Comparison of ENCODE assay signal across 22 mouse cellular contexts in the genomic region with DNA sequence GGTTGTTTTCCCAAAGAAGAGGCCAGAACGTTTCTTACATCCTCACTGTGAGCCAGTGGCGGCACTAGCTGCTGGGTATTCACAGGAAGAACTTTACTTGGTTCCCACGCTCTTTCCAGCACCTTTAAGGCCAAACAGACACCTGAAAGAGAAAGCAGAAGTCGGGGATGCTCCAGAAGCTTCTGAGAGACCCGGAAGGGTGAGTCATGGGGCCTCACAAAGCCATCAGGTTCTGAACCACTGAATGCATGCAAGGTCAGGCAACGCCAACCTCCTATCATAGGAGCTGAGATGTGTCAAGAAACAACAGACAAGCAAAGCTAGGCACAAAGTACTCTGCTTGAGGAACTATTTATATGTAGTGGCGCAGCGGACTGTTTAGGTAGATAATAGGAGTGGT. TPM values are rescaled to one million over a fixed set of nuclear protein-coding genes. Genes with fewer than 3 reads are reported as not detected.
A peak's percentile ranks its signal among the peaks of the same experiment; 100 is the strongest.
DNase-seq lines count a peak whose midpoint lies in the region; ATAC-seq and TF ChIP-seq lines count a peak whose summit lies in the region.
"Had no signal": no experiment of that assay in that cellular context is flagged by ENCODE, and none has a peak within 500 bp of the region (broad histone marks: within the 10 kb centered on the region; RNA-seq: fewer than 3 reads in every experiment).

No protein-coding gene starts in this region.

- H3K4me2 ChIP-seq in kidney, embryonic 14.5 days (replicated peaks; ENCODE audit: low read depth, low read length) = no peak overlapping the region
- H3K4me2 ChIP-seq: embryonic facial prominence, embryonic 13.5 days; forebrain, embryonic 12.5 days; heart, embryonic 11.5 days; heart, embryonic 15.5 days; hindbrain, embryonic 14.5 days had no signal

- no peak for TF ChIP-seq CTCF in spleen, adult 2 months (IDR thresholded peaks at IDR 0.05; ENCODE audit: extremely low read depth, insufficient read depth, insufficient read length, insufficient replicate concordance)
- TF ChIP-seq CTCF in MEL (IDR thresholded peaks at IDR 0.05 in 2 of 3, conservative IDR thresholded peaks at IDR 0.05 in 1 of 3; ENCODE audit: control insufficient read depth in 1 of 3, insufficient read depth in 1 of 3, low read depth in 2 of 3, low read length in 3 of 3, poor library complexity in 1 of 3, severe bottlenecking in 1 of 3) = no peak

- WGBS in heart, embryonic 10.5 days = 80% methylated on average over 8 of the region's 8 CpGs
- WGBS in spleen, adult 2 months = 64% methylated on average over 8 of the region's 8 CpGs
- 82% methylated on average over 8 of the region's 8 CpGs for WGBS in kidney, embryonic 14.5 days

- no peak for ATAC-seq in kidney, embryonic 14.5 days (ENCODE audit: low FRiP score, low TSS enrichment)
- ATAC-seq: forebrain, embryonic 16.5 days had no signal

- peaks cover under 1% of the 10 kb centered on the region; the same call in 1 of the 2 replicates for H3K79me2 ChIP-seq in MEL (ENCODE audit: control insufficient read depth, insufficient read depth, low read length, poor library complexity)

- no peaks in the 10 kb centered on the region for H3K36me3 ChIP-seq in heart, embryonic 10.5 days
- no peaks in the 10 kb centered on the region for H3K36me3 ChIP-seq in spleen, adult 2 months (ENCODE audit: control insufficient read depth, insufficient read depth, low read length)
- peaks cover 0 to 29% of the 10 kb centered on the region in 2 experiments; a peak in 2 of 4 replicates for H3K36me3 ChIP-seq in MEL (ENCODE audit: control insufficient read depth in 1 of 2, insufficient read depth in 2 of 2, low read length in 2 of 2)
- no peaks in the 10 kb centered on the region for H3K36me3 ChIP-seq in splenic B cell, adult 2 months (ENCODE audit: control insufficient read depth, insufficient read depth, low read length, poor library complexity, severe bottlenecking)
- H3K36me3 ChIP-seq in kidney, embryonic 14.5 days (ENCODE audit: control insufficient read depth, insufficient read depth, low read length) = no peaks in the 10 kb centered on the region
- H3K36me3 ChIP-seq: embryonic facial prominence, embryonic 13.5 days; forebrain, embryonic 12.5 days; heart, embryonic 15.5 days; hindbrain, embryonic 10.5 days had no signal

- DNase-seq in heart, embryonic 10.5 days (ENCODE audit: low spot score) = peak; percentile 67
- DNase-seq in heart, postnatal 25 days (ENCODE audit: low spot score) = no peak
- DNase-seq in spleen, adult 2 months (ENCODE audit: low read depth in 1 of 2, low spot score in 2 of 2) = peak; percentile 18 to 49
- DNase-seq in spleen, postnatal 10 days (ENCODE audit: low spot score in 2 of 2) = no peak
- DNase-seq in MEL (ENCODE audit: low read depth, low spot score) = peak; percentile 70
- peak; percentile 75 for DNase-seq in splenic B cell, adult 2 months (ENCODE audit: low read depth, low spot score)
- DNase-seq in testis, postnatal 10 days (ENCODE audit: low spot score) = no peak
- DNase-seq: adrenal gland, adult 8-10 months; adrenal gland, postnatal 36 days; cerebellum, adult 8-10 months; cerebellum, postnatal 14 days; gastrocnemius, postnatal 10 days; heart, adult 18-20 months; heart, postnatal 14 days had no signal

- no peak for TF ChIP-seq EP300 in MEL (IDR thresholded peaks at IDR 0.05; ENCODE audit: low read depth in 1 of 2, low read length in 2 of 2)

- no peaks in the 10 kb centered on the region for H3K9me3 ChIP-seq in heart, embryonic 10.5 days
- H3K9me3 ChIP-seq in MEL (replicated peaks; ENCODE audit: insufficient read depth, low read length) = no peaks in the 10 kb centered on the region
- no peaks in the 10 kb centered on the region for H3K9me3 ChIP-seq in kidney, embryonic 14.5 days (ENCODE audit: control insufficient read depth, low read length)
- H3K9me3 ChIP-seq: embryonic facial prominence, embryonic 13.5 days; forebrain, embryonic 12.5 days; heart, embryonic 15.5 days; hindbrain, embryonic 10.5 days had no signal

- H3K27ac ChIP-seq in heart, embryonic 10.5 days = no peak overlapping the region
- 0 out of 2 replicates have a peak overlapping the region, but pooled peaks have one; percentile 13 for H3K27ac ChIP-seq in spleen, adult 2 months (ENCODE audit: insufficient read depth, low read length)
- H3K27ac ChIP-seq in MEL (ENCODE audit: control insufficient read depth, low read depth, low read length) = no peak overlapping the region
- no peak overlapping the region for H3K27ac ChIP-seq in kidney, embryonic 14.5 days (ENCODE audit: low read depth, low read length)
- H3K27ac ChIP-seq: embryonic facial prominence, embryonic 13.5 days; forebrain, embryonic 12.5 days; heart, embryonic 15.5 days; hindbrain, embryonic 10.5 days; hindbrain, embryonic 14.5 days had no signal

- no peaks in the 10 kb centered on the region for H3K27me3 ChIP-seq in heart, embryonic 10.5 days (ENCODE audit: insufficient read depth, poor library complexity, severe bottlenecking)
- no peaks in the 10 kb centered on the region for H3K27me3 ChIP-seq in spleen, adult 2 months (ENCODE audit: control insufficient read depth, insufficient read depth, low read length)
- no peaks in the 10 kb centered on the region for H3K27me3 ChIP-seq in MEL (ENCODE audit: control insufficient read depth in 1 of 2, insufficient read depth in 2 of 2, low read length in 2 of 2)
- no peaks in the 10 kb centered on the region for H3K27me3 ChIP-seq in splenic B cell, adult 2 months (ENCODE audit: control insufficient read depth, insufficient read depth, low read length, poor library complexity, severe bottlenecking)
- no peaks in the 10 kb centered on the region for H3K27me3 ChIP-seq in kidney, embryonic 14.5 days (ENCODE audit: control insufficient read depth, insufficient read depth, low read length)
- H3K27me3 ChIP-seq: forebrain, embryonic 12.5 days; heart, embryonic 15.5 days had no signal

- H3K9ac ChIP-seq in MEL (ENCODE audit: control insufficient read depth, low read depth, low read length, poor library complexity, severe bottlenecking) = no peak overlapping the region
- H3K9ac ChIP-seq in kidney, embryonic 14.5 days (ENCODE audit: low read depth, low read length) = no peak overlapping the region
- H3K9ac ChIP-seq: embryonic facial prominence, embryonic 13.5 days; forebrain, embryonic 12.5 days; heart, embryonic 15.5 days; hindbrain, embryonic 14.5 days had no signal

- intact Hi-C loops in heart, postnatal 25 days (cut with DNase I) = no loop called here

- H3K4me3 ChIP-seq in heart, embryonic 10.5 days = no peak overlapping the region
- no peak overlapping the region for H3K4me3 ChIP-seq in spleen, adult 2 months (ENCODE audit: extremely low read depth, insufficient read depth, insufficient read length)
- H3K4me3 ChIP-seq in MEL (ENCODE audit: control insufficient read depth in 1 of 2, insufficient read depth in 1 of 2, low read depth in 2 of 2, low read length in 2 of 2) = no peak overlapping the region
- no peak overlapping the region for H3K4me3 ChIP-seq in kidney, embryonic 14.5 days (ENCODE audit: low read length)
- H3K4me3 ChIP-seq: embryonic facial prominence, embryonic 13.5 days; forebrain, embryonic 12.5 days; heart, embryonic 15.5 days; hindbrain, embryonic 10.5 days had no signal

- no peak for TF ChIP-seq RAD21 in MEL (IDR thresholded peaks at IDR 0.05; ENCODE audit: low read depth, low read length)

- no peak for TF ChIP-seq POLR2A in spleen, adult 2 months (IDR thresholded peaks at IDR 0.05; ENCODE audit: low read depth, low read length)
- TF ChIP-seq POLR2A in MEL (IDR thresholded peaks at IDR 0.05; ENCODE audit: control insufficient read depth in 1 of 2, insufficient read depth in 1 of 2, low read depth in 1 of 2, low read length in 2 of 2, poor library complexity in 1 of 2) = no peak

- H3K4me1 ChIP-seq in heart, embryonic 10.5 days = peaks cover 9% of the 10 kb centered on the region
- 0 out of 2 replicates have a peak, but pooled peaks cover 3% of the 10 kb centered on the region for H3K4me1 ChIP-seq in spleen, adult 2 months (ENCODE audit: control insufficient read depth, insufficient read depth, insufficient read length)
- H3K4me1 ChIP-seq in MEL (ENCODE audit: control insufficient read depth in 1 of 2, insufficient read depth in 2 of 2, low read length in 2 of 2) = peaks cover 9 to 31% of the 10 kb centered on the region in 2 experiments
- no peaks in the 10 kb centered on the region for H3K4me1 ChIP-seq in kidney, embryonic 14.5 days (ENCODE audit: control insufficient read depth, insufficient read depth, low read length)

TF ChIP-seq in MEL, 35 proteins besides CTCF, POLR2A, EP300 and RAD21 (continues in another document):
- TF ChIP-seq ETS1 (IDR thresholded peaks at IDR 0.05; ENCODE audit: low read depth, low read length) (no peak), MAX (IDR thresholded peaks at IDR 0.05; ENCODE audit: low read length) (no peak), CHD2 (IDR thresholded peaks at IDR 0.05; ENCODE audit: low read length) (no peak), RCOR1 (IDR thresholded peaks at IDR 0.05; ENCODE audit: low read depth, low read length) (no peak), GATA1 (IDR thresholded peaks at IDR 0.05; ENCODE audit: low read depth, low read length) (no peak), POLR2AphosphoS5 (IDR thresholded peaks at IDR 0.05; ENCODE audit: borderline replicate concordance, low read depth, low read length) (no peak), CHD1 (IDR thresholded peaks at IDR 0.05; ENCODE audit: low read depth, low read length) (no peak), SIN3A (IDR thresholded peaks at IDR 0.05; ENCODE audit: low read length) (no peak), USF1 (IDR thresholded peaks at IDR 0.05; ENCODE audit: low read depth, low read length) (no peak), TBP (IDR thresholded peaks at IDR 0.05; ENCODE audit: low read depth, low read length) (no peak), NRF1 (IDR thresholded peaks at IDR 0.05; ENCODE audit: insufficient read depth, low read depth, low read length, poor library complexity, severe bottlenecking) (no peak), JUND (IDR thresholded peaks at IDR 0.05; ENCODE audit: low read depth, low read length) (no peak), TCF12 (IDR thresholded peaks at IDR 0.05; ENCODE audit: low read depth, low read length) (no peak), MAFK (IDR thresholded peaks at IDR 0.05; ENCODE audit: borderline replicate concordance, low read depth, low read length) (no peak), MEF2A (IDR thresholded peaks at IDR 0.05; ENCODE audit: extremely low read depth, insufficient replicate concordance, low read depth, low read length, poor library complexity, severe bottlenecking) (no peak), USF2 (IDR thresholded peaks at IDR 0.05; ENCODE audit: borderline replicate concordance in 1 of 2, insufficient read depth in 1 of 2, low read depth in 1 of 2, low read length in 2 of 2) (no peak)

RNA-seq across cellular contexts. Expression of a gene that starts 4.4 kb away (rescaled TPM):
- polyA plus RNA-seq in heart, embryonic 10.5 days (2016; fragmentation: Nextera tagmentation; extraction: Ambion mirVana) = 11.4 TPM in 2 replicates
- total RNA-seq in heart, postnatal 25 days (2021) = 1 to 10 TPM; 7.6 to 8.5 TPM
- polyA plus RNA-seq in spleen, adult 2 months (2012; rRNA removed) = 35.0 and 107 TPM in 2 replicates
- 20.4 and 33.7 TPM in 2 replicates for total RNA-seq in MEL (2012; rRNA removed)
- polyA plus RNA-seq in MEL (2012; ENCODE audit: insufficient read depth in 1 of 2, insufficient read length in 2 of 2, low read depth in 1 of 2, low replicate concordance in 2 of 2, missing spikeins in 1 of 2) = 10 to 100 TPM in 1 of 2 experiments, not detected in 1; 31.1 TPM
- polyA plus RNA-seq in kidney, embryonic 14.5 days (2014; fragmentation: Nextera tagmentation; extraction: Ambion mirVana) = 5.5 and 13.9 TPM in 2 replicates

Comparison
In these comparisons a context has a peak if more than half of its experiments do, and no peak if none do; other contexts are left out.
1. DNase-seq: peak in heart, embryonic 10.5 days (single experiment), spleen, adult 2 months (2 of 2), MEL (single experiment) and splenic B cell, adult 2 months (single experiment); none in heart, postnatal 25 days (single experiment), spleen, postnatal 10 days (0 of 2) and testis, postnatal 10 days (single experiment).